Mouse (Mus musculus): ENCODE measurements around the gene Csf3r.

Gene Csf3r

GRCm38 (mm10) chr4:126057207-126058133 is 33.1 kb downstream of the Csf3r start:
- in situ Hi-C loops (cut with MboI, MseI) = loop anchor here (10.0 kb wide), 1 partner anchor 697 kb away; the partner anchor contains the start of genes AU040320 and Ncdn

GRCm38 (mm10) chr4:126058134-126058996 is 34.0 kb downstream of the Csf3r start, which contains the start of gene Oscp1:
Oscp1 (plus strand) TSS chr4:126058565.
- in situ Hi-C loops (cut with MboI, MseI) = loop anchor here (10.0 kb wide), 1 partner anchor 696 kb away; the partner anchor contains the start of genes AU040320 and Ncdn

- in situ Hi-C loops (cut with MboI, MseI) = loop anchor here (10.0 kb wide), 1 partner anchor 696 kb away; the partner anchor contains the start of genes AU040320 and Ncdn
These were observed 34.6 kb downstream of the Csf3r start for GRCm38 (mm10) chr4:126058997-126059362.

- in situ Hi-C loops (cut with MboI, MseI) = no loop called here
These were observed 38.5 kb downstream of the Csf3r start for GRCm38 (mm10) chr4:126062856-126063255.

- in situ Hi-C loops (cut with MboI, MseI) = loop anchor here (5.0 kb wide), 1 partner anchor 87 kb away; no protein-coding TSS in a partner anchor
These were observed 40.9 kb downstream of the Csf3r start for GRCm38 (mm10) chr4:126065241-126065640.

- in situ Hi-C loops (cut with MboI, MseI) = loop anchor here (5.0 kb wide), 1 partner anchor 85 kb away; no protein-coding TSS in a partner anchor
These were observed 43.2 kb downstream of the Csf3r start for GRCm38 (mm10) chr4:126067401-126068077.

- in situ Hi-C loops (cut with MboI, MseI) = loop anchor here (5.0 kb wide), 1 partner anchor 83 kb away; no protein-coding TSS in a partner anchor
These were observed 44.5 kb downstream of the Csf3r start for GRCm38 (mm10) chr4:126068842-126069241.

GRCm38 (mm10) chr4:126077833-126078232 is 53.5 kb downstream of the Csf3r start:
- in situ Hi-C loops (cut with MboI, MseI) = loop anchor here (5.0 to 25.0 kb wide), 2 partner anchors 44 to 1366 kb away; partner anchors contain the start of genes Fhl3 and Sf3a3

GRCm38 (mm10) chr4:126079266-126079665 is 54.9 kb downstream of the Csf3r start:
- in situ Hi-C loops (cut with MboI, MseI) = loop anchor here (5.0 to 25.0 kb wide), 2 partner anchors 43 to 1367 kb away; partner anchors contain the start of genes Fhl3 and Sf3a3

GRCm38 (mm10) chr4:126081601-126082000 is 57.3 kb downstream of the Csf3r start:
- in situ Hi-C loops (cut with MboI, MseI) = loop anchor here (25.0 kb wide), 1 partner anchor 1369 kb away; the partner anchor contains the start of genes Fhl3 and Sf3a3

- in situ Hi-C loops (cut with MboI, MseI) = loop anchor here (25.0 kb wide), 1 partner anchor 1371 kb away; the partner anchor contains the start of genes Fhl3 and Sf3a3
These were observed 58.7 kb downstream of the Csf3r start for GRCm38 (mm10) chr4:126083021-126083420.

- in situ Hi-C loops (cut with MboI, MseI) = loop anchor here (25.0 kb wide), 1 partner anchor 1372 kb away; the partner anchor contains the start of genes Fhl3 and Sf3a3
These were observed 60.0 kb downstream of the Csf3r start for GRCm38 (mm10) chr4:126084382-126084781.

- in situ Hi-C loops (cut with MboI, MseI) = loop anchor here (5.0 to 25.0 kb wide), 2 partner anchors 71 to 1374 kb away; partner anchors contain the start of genes Fhl3 and Sf3a3
These were observed 61.7 kb downstream of the Csf3r start for GRCm38 (mm10) chr4:126085996-126086576.

- in situ Hi-C loops (cut with MboI, MseI) = loop anchor here (25.0 kb wide), 1 partner anchor 1378 kb away; the partner anchor contains the start of genes Fhl3 and Sf3a3
These were observed 65.9 kb downstream of the Csf3r start for GRCm38 (mm10) chr4:126090101-126090847.

- in situ Hi-C loops (cut with MboI, MseI) = loop anchor here (25.0 kb wide), 1 partner anchor 1378 kb away; the partner anchor contains the start of genes Fhl3 and Sf3a3
These were observed 66.4 kb downstream of the Csf3r start for GRCm38 (mm10) chr4:126090848-126091124.

- in situ Hi-C loops (cut with MboI, MseI) = loop anchor here (25.0 kb wide), 1 partner anchor 1380 kb away; the partner anchor contains the start of genes Fhl3 and Sf3a3
These were observed 67.5 kb downstream of the Csf3r start for GRCm38 (mm10) chr4:126091873-126092272.

All from regulatory T cell (primary cell).